Mouse (Mus musculus): Measurements from ENCODE around the gene Tctex1d1. TPM values are rescaled to one million over a fixed set of nuclear protein-coding genes. Genes with fewer than 3 reads are reported as not detected.

Tctex1d1 gene
- total RNA-seq (2017), result 0.58 TPM in 1 of 3 replicates, not detected in the others

DNA sequence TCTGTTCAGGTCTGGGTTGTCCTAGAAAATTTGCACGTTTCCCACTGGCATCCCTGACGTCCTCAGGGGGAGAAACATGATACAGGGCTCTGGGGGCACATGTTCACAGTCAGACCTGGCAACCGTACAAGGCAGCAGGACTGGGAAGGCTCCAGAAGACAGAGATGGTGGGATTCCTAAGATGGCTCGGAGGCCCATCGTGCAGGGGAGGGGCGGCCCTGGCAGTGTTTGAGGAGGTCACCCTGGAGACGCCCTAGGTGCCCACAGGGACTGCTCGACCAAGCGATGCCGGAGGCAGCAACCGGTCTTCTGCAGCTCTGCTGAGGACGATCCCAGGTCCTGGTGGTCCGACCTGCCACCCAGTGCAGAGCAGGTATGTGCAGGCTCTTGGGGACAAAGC, at the start of gene Tctex1d1:
TSS of gene Tctex1d1 (plus strand) at position 167 of the 400 bp plus-strand sequence.
- 0 out of 2 replicates have a peak, but pooled peaks have one; percentile 40 for ATAC-seq (replicated peaks; ENCODE audit: insufficient number of reproducible peaks, low FRiP score, low TSS enrichment, poor library complexity, severe bottlenecking)

DNA sequence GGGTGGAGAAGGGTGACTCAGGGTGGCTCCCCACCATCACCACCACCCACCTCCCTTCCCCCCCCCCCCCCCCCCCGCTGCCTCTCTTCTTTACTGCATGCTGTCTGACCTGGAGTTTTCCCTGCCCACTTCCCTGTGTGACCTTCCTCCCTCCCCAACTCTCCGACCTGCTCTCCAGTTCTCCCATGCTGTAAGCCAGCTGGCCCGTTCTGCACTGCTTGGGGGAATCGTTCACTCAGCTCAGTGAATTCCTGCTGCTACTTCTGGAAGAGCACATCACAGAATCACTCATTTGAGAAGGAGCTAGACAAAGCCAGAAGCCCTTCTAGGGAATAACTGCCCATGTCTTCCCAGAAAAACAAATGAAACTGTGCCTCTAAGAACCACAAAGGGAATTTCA, 48.9 kb upstream of the Tctex1d1 start:
- ATAC-seq (replicated peaks; ENCODE audit: insufficient number of reproducible peaks, low FRiP score, low TSS enrichment, poor library complexity, severe bottlenecking), result no peak

DNA sequence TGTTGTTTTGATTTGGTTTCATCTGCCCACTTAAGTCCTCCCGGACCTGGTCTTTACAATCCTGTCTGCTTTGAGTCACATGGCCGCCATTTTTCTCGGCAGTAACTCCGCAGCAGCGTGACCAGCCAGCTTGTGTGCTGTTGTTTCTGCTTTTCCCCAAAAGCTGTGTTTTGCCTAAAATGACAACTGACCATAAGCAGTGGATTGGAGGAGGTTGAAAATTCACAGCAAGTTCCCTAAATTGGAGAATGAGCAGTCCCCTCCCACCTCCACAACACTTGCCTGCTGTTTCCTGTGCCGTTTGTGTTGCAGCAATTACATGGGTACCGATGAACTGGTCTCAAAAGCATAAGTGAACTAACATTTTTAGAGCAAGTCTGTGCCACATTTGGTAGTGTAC, 47.7 kb upstream of the Tctex1d1 start:
- peak; percentile 86 for ATAC-seq (replicated peaks; ENCODE audit: insufficient number of reproducible peaks, low FRiP score, low TSS enrichment, poor library complexity, severe bottlenecking)

DNA sequence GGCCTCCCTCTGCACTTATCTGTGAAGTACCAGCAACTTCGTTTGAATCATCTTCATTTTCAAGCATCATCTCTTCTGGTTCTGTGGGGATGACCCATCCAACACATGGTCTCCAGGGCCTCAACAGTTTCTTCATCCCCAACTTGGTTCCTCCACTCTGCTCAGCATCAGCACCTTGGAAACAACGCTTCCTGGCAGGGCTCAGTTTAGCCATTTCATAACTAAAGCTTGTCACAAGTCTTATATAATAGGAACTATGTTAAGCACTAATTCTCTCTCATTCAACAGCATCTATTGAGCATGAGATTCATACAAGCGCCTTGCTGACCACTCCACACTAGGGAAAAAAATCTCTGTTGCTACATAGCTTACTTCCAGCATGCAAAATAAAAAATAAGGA, 38.1 kb upstream of the Tctex1d1 start:
- no peak for ATAC-seq (replicated peaks; ENCODE audit: insufficient number of reproducible peaks, low FRiP score, low TSS enrichment, poor library complexity, severe bottlenecking)

DNA sequence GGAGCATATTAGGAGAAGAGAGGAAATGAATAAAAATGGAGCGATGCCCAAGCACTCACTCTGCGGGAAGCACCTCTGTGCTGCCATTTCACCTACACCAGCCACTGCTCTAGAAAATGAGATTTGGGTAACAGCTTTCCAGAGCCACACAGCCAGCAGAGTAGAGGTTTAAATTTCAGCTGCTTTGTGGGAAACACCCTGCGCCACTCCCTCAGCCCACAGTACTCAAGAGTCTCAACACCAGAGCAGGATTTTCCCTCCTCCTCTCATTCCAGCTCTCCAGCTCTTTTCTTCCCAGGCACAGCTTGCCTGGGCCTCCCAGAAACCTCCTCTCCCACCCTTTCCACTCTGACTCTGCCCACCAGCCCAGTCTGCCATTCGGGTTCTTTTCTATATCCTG, 37.7 kb upstream of the Tctex1d1 start:
- ATAC-seq (replicated peaks; ENCODE audit: insufficient number of reproducible peaks, low FRiP score, low TSS enrichment, poor library complexity, severe bottlenecking), result no peak

DNA sequence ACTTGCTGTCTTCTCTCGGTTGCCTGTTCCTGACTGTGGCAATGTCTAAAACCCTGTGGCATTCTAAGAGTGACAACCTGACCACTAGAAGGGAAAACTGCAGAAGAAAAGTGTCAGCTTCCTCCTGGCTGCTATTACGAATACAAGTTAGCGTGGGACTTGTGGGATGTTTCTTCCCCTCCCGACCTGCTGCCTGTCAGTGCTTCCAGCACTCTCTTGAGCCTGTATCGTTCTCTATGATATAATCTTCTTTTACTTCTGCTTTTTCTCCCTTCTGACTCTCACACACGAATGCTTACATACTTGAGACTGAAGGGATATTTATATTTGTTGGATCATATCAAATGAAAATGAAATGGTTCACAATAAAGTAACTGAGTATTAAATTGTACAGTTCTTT, 34.1 kb upstream of the Tctex1d1 start:
- ATAC-seq (replicated peaks; ENCODE audit: insufficient number of reproducible peaks, low FRiP score, low TSS enrichment, poor library complexity, severe bottlenecking), result no peak

DNA sequence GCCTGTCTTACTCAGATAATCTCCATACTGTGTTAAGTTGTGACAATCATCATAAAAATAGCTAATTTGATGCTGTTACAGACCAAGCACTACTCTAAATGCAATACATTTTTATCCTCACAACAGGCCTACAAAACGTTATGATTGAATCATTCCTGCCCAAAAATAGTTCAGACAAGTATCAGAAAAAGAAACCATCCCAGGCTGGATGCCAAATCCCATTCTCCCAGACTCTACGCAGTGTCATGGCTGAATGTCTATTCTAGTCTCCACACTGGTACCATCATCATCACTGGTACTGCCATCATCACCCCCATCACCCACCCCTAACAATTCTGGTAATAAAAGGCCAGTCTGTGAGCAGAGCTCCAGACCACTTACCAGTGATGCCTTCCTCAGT, 25.9 kb upstream of the Tctex1d1 start:
- no peak for ATAC-seq (replicated peaks; ENCODE audit: insufficient number of reproducible peaks, low FRiP score, low TSS enrichment, poor library complexity, severe bottlenecking)

DNA sequence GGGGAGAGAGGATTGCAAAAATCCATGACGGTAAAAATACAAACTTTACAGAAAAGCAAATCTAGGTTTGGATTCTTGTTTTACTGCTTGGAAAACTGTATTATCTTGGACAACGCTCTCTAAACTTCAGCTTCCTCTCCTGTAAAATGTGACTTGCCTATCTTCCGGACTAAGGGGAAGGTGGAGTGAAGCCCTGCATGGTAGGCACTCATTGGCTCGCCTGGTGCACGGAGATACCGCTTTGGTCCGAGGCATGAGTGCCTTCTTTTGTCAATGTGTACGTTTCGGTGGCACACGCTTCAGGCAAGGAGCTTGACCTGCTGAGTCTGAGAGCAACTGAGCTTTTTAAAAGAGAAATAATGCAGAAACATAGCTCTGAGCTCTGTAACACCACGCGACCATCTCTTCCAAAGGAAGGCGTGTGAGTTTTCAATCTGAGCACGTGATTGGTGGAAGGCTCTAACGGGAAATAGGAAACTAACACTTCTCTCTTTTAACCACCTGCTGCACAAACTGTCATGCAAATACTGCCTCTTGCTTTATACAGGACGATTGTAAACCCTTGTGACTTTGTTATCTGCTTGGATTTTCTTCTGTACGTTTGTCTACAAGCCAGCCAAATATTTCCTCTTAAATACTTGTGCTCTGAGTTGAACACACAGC, 23.0 kb upstream of the Tctex1d1 start:
- ATAC-seq (replicated peaks; ENCODE audit: insufficient number of reproducible peaks, low FRiP score, low TSS enrichment, poor library complexity, severe bottlenecking), result 0 out of 2 replicates have a peak, but pooled peaks have one; percentile 59

DNA sequence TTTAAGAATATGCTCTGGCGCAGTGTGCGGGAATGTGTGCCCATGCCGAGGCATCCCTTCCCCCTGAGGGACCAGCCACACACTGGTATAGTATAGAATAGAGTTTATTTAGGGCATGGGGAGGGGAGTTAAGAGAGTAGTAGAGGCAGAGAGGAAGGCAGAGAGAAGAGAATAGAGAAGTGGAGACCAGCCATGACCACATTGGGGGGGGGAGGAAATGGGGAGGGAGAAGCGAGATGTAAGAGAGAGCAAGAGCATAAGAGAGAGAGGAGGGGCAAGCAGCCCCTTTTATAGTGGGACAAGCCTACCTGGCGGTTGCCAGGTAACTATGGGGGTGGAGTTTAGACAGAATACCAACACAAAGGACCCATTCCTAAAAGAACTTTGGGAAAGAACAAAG, 19.0 kb upstream of the Tctex1d1 start:
- ATAC-seq (replicated peaks; ENCODE audit: insufficient number of reproducible peaks, low FRiP score, low TSS enrichment, poor library complexity, severe bottlenecking), result no peak

DNA sequence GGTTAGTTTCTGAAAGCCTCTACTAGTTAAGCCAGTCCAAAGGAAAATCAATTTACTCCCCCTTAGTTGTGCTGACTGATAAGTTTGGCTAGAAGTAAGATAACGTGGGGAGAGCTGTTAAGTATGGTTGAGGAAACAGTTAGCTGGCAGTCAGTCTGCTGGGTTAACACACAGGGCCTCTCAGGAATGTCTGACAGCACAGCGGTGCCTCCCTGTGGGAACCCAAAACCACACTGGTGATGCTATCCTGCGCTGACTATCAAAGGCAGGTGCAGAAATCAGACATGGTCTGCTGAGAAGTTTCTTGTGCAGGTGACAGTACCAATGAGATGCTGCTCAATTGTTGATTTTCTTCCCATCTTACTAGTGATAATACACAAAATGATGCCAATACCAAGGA, 14.2 kb upstream of the Tctex1d1 start:
- ATAC-seq (replicated peaks; ENCODE audit: insufficient number of reproducible peaks, low FRiP score, low TSS enrichment, poor library complexity, severe bottlenecking), result no peak

DNA sequence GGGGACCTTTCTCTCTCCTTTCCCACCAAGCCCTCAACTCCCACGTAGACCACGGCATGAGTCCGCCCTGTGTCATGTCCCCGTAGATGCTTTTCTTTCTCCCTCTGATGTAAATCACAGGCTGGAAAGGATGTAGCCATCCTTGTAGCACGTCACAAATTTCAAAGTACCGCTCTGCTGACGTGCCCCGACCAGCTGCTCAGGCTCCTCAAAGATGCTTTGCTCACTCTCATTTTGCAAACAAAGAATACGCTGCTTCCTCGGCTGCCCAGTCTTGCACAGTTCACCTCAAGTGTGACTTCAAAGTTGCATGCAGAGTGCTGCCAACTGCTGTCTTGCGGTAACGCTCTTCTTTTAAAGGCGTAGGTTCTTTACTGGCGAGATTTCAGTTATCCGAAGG, 10.6 kb upstream of the Tctex1d1 start:
- no peak for ATAC-seq (replicated peaks; ENCODE audit: insufficient number of reproducible peaks, low FRiP score, low TSS enrichment, poor library complexity, severe bottlenecking)

DNA sequence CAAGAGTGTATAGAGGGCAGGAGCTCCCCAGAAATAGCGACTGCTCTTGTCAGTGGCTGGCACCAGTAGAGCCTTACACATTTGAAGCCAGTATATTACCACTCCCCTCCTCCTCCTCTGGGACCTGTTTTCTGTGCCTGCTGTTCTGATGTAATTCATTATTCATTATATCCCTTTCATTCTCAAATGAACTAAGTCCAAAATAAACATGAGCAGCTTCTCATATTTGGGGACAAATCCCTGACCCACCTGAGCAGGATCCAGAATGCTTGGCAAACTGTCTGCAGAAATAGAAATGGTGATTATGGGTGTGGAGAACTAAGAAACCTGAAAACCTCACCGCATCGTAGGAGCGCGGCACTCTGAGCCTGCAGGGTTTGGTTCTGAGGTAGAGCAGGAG, 8.8 kb upstream of the Tctex1d1 start:
- ATAC-seq (replicated peaks; ENCODE audit: insufficient number of reproducible peaks, low FRiP score, low TSS enrichment, poor library complexity, severe bottlenecking), result no peak

DNA sequence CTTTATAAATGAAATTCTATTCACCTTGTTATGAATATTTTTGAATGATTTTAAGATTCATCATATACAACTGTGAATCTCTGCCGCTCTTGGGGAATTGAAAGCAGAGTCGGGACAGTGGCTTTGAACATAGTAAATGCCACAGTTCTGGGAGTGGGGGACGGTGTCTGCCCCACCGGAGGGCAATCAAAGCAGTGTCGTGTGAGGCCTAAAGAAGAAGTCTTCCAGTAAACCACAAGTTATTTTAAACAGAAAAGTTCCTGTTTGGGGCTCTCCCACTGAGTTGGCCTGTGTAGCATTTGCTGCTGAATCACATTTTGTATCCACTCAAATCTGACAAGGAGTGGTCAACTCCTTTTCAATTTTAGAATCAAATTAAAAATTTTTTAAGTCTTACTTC, 7.2 kb upstream of the Tctex1d1 start:
- no peak for ATAC-seq (replicated peaks; ENCODE audit: insufficient number of reproducible peaks, low FRiP score, low TSS enrichment, poor library complexity, severe bottlenecking)

DNA sequence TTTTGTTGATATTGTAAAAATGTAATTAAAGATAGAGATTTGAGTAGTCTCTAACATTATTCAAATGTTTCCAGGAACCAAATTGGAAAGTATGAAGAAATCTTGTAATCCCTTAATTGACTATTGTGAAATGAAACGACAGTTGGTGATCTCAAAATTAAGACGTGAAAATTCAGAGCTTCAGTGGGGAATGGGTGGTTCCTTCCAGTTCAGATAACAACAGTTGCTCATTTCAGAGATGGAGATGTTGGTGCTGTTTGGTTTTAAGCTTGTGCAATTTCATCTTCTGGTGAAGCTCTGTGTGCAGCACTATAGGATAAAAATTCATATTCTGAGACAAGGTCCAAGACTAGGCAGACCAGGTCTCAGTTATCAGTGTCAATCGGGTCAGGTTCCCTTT, 6.3 kb upstream of the Tctex1d1 start:
- no peak for ATAC-seq (replicated peaks; ENCODE audit: insufficient number of reproducible peaks, low FRiP score, low TSS enrichment, poor library complexity, severe bottlenecking)

DNA sequence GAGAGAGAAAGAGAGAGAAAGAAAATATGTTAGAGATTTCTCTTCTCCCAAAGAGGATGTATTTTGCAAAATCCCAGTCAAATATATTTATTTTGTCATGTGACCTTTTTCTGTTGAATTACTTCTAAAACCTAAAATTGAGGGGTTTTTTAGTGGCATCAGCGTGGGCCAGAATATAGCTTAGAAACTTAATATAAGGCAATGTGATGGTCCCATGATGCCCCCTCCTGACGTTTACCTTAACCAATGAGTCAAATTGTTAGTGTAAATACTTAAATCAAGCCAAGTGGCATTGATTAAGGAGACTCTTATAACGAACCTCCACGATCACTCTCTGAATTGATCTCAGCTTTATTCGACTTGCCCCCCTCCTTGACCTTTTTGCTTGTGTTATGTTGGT, 4.2 kb upstream of the Tctex1d1 start:
- ATAC-seq (replicated peaks; ENCODE audit: insufficient number of reproducible peaks, low FRiP score, low TSS enrichment, poor library complexity, severe bottlenecking), result no peak

DNA sequence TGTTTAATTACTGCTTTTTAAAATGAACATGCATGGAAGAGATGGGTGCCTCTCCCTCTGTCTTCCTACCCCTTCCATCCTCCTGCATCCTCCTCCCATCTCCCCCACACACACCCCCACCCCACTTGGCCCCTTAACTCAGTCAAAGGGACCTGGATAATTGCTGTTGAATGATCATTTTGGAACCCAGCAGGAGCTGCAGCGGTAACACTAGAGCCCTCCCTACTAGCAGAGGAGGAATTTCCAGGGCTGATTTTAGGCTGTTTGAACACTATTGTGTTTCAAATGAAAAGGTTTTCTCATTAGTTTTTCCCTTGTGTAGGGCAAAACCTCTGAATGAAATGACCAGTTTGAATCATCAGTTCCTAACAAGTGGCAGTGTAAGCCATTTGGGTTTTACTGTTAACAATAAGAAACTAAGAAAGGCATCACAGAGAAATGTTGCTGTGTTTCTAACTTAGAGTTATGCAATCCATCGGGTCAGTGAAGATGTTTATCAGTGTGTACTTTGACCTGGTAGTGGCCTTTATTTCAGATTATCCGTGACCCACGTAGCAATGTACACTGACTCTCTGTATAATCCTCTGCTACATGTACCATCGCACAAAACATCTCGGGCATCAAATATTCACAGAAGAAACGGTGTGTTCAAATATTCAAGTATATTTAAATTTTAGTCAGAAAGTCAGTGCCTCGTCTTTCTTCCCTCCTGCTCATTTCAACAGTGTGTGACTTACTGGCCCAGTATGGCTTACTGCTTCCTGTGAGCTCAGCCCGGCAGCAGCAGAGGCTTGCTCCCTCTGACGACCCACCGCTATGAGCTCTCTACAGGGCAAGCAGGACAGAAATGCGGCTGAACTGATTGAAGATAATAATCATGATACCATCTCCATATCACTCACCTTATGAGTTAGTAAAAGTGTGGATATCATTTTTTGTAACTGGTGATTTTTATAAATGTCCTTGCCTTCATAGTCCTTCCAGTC, 1.8 kb upstream of the Tctex1d1 start:
- ATAC-seq (replicated peaks; ENCODE audit: insufficient number of reproducible peaks, low FRiP score, low TSS enrichment, poor library complexity, severe bottlenecking), result no peak

DNA sequence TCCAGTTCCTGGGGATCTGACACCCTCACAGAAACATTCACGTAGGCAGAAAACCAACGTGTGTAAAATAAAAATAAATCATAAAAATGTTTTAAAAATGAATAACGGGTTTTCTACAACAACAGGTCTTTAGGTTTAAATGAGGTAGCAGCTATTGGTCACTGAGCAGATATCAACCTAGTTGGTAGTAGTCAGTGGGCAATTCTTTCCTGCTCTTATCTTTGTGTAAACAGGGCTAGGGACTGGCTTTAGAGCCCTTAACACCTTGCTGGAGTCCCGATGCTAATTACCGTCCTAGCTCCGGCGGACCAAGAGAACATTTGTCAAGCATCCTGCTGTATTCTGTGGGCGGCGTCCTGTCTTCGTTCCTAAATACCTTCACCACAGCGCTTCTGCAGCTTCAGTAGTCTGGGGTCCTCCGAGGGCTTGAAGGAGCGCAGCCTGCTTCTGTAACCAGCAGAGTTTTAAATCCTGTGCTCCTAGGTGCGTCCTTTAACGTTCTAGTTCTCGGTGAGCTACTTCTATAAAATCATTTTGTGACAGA, 556 bp upstream of the Tctex1d1 start:
- ATAC-seq (replicated peaks; ENCODE audit: insufficient number of reproducible peaks, low FRiP score, low TSS enrichment, poor library complexity, severe bottlenecking), result no peak

DNA sequence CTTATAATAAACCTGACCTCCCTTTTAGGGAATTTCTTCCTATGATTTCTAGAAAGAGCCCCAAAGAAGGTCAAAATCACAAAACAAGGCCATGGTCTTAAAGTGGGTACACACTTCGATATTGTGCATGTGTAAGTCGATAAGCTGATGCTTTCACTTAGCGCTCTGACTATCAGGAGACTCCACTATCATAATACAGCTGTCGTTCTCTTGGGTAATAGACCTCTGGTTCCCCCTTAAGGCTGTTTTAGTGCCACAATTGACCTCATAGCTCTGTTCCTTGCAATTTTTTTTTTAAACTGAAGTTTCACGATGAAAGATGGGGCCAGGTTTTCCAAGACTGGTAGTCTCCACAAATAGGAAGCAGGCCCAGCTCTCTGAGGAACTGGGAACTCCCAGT, 979 bp downstream of the Tctex1d1 start:
- ATAC-seq (replicated peaks; ENCODE audit: insufficient number of reproducible peaks, low FRiP score, low TSS enrichment, poor library complexity, severe bottlenecking), result no peak

DNA sequence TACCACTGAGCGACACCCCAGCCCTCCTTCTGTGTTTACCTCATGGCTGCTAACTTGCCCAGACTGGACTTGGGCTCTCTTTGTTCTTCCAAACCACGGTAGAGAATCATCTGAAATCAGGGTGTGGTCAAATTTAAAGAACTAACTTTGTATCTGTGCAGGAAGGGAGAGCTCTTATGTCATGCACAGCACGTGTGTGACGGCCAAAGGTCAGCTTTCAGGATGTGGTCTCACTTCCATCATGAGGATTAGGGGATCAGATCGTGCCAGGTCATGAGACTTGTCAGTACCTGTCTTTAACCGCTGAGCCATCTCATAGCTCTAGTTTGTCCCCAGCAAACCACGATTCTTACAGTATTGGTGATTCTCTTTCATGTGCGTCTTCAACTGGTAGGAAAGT, 3.3 kb downstream of the Tctex1d1 start:
- ATAC-seq (replicated peaks; ENCODE audit: insufficient number of reproducible peaks, low FRiP score, low TSS enrichment, poor library complexity, severe bottlenecking), result no peak

DNA sequence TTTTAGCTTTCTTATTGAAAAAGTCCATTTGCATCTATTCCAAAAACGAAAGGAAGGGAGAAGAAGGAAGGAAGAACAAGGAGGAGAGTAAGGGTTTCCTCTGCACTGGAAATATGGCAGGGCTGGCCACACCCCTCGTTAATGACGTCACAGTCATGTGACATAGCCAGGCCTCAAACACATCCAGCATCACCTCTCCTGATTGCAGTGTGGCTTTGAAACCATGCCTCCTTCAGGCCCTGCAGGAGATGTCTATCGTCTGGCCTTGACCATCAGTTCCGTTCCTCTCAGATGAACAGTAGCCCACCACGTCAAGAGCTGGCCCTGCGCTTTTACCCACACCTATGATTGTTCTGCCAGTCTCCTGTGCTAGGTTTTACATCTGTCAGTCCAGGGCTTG, 7.8 kb downstream of the Tctex1d1 start:
- ATAC-seq (replicated peaks; ENCODE audit: insufficient number of reproducible peaks, low FRiP score, low TSS enrichment, poor library complexity, severe bottlenecking), result no peak

Data from monocyte, adult 5-6 weeks (primary cell).